Mouse (Mus musculus): ENCODE measurements around the gene A830018L16Rik.

The A830018L16Rik gene

GRCm38 (mm10) chr1:11652773-11653172, 238.9 kb downstream of the A830018L16Rik start:
- DNase-seq (ENCODE audit: low read depth), result no peak

- DNase-seq (ENCODE audit: low read depth), result peak; percentile 36
Measured at GRCm38 (mm10) chr1:11657341-11658060, 243.6 kb downstream of the A830018L16Rik start.

GRCm38 (mm10) chr1:11658061-11658625, 244.2 kb downstream of the A830018L16Rik start:
- no peak for DNase-seq (ENCODE audit: low read depth)

GRCm38 (mm10) chr1:11744749-11745314, 330.9 kb downstream of the A830018L16Rik start:
- no peak for DNase-seq (ENCODE audit: low read depth)

- no peak for DNase-seq (ENCODE audit: low read depth)
Measured at GRCm38 (mm10) chr1:11748424-11748823, 334.5 kb downstream of the A830018L16Rik start.

- no peak for DNase-seq (ENCODE audit: low read depth)
Measured at GRCm38 (mm10) chr1:11750065-11750464, 336.2 kb downstream of the A830018L16Rik start.

GRCm38 (mm10) chr1:11750607-11751006, 336.7 kb downstream of the A830018L16Rik start:
- no peak for DNase-seq (ENCODE audit: low read depth)

- DNase-seq (ENCODE audit: low read depth), result no peak
Measured at GRCm38 (mm10) chr1:11751996-11752395, 338.1 kb downstream of the A830018L16Rik start.

- DNase-seq (ENCODE audit: low read depth), result no peak
Measured at GRCm38 (mm10) chr1:11788264-11788663, 374.4 kb downstream of the A830018L16Rik start.

GRCm38 (mm10) chr1:11792820-11793219, 378.9 kb downstream of the A830018L16Rik start:
- no peak for DNase-seq (ENCODE audit: low read depth)

- DNase-seq (ENCODE audit: low read depth), result no peak
Measured at GRCm38 (mm10) chr1:11795666-11796065, 381.8 kb downstream of the A830018L16Rik start.

- DNase-seq (ENCODE audit: low read depth), result no peak
Measured at GRCm38 (mm10) chr1:11872847-11873246, 458.9 kb downstream of the A830018L16Rik start.

GRCm38 (mm10) chr1:11873573-11873972, 459.7 kb downstream of the A830018L16Rik start:
- no peak for DNase-seq (ENCODE audit: low read depth)

GRCm38 (mm10) chr1:11881706-11882105, 467.8 kb downstream of the A830018L16Rik start:
- no peak for DNase-seq (ENCODE audit: low read depth)

GRCm38 (mm10) chr1:11895715-11896114, 481.8 kb downstream of the A830018L16Rik start:
- no peak for DNase-seq (ENCODE audit: low read depth)

- DNase-seq (ENCODE audit: low read depth), result no peak
Measured at GRCm38 (mm10) chr1:11915873-11916272, 502.0 kb downstream of the A830018L16Rik start.

GRCm38 (mm10) chr1:11936984-11937383, 523.1 kb downstream of the A830018L16Rik start:
- no peak for DNase-seq (ENCODE audit: low read depth)

- DNase-seq (ENCODE audit: low read depth), result no peak
Measured at GRCm38 (mm10) chr1:11959421-11960206, 545.7 kb downstream of the A830018L16Rik start.

- DNase-seq (ENCODE audit: low read depth), result no peak
Measured at GRCm38 (mm10) chr1:11982590-11983136, 568.8 kb downstream of the A830018L16Rik start.

GRCm38 (mm10) chr1:11990011-11990410, 576.1 kb downstream of the A830018L16Rik start:
- DNase-seq (ENCODE audit: low read depth), result no peak

GRCm38 (mm10) chr1:11996297-11996878, 582.5 kb downstream of the A830018L16Rik start:
- no peak for DNase-seq (ENCODE audit: low read depth)

- DNase-seq (ENCODE audit: low read depth), result no peak
Measured at GRCm38 (mm10) chr1:11997574-11997973, 583.7 kb downstream of the A830018L16Rik start.
